Mouse (Mus musculus) layer of hippocampus, adult 8-10 months (tissue): ENCODE results near the gene Dpp7. TPM values are rescaled to one million over a fixed set of nuclear protein-coding genes. Genes with fewer than 3 reads are reported as not detected.

ENCODE experiments used
- DNase-seq, 2 experiments: peaks; one replicate each; pipeline ENCODE4 v3.0.0; 2022; ENCODE audit warnings: low spot score in 2 of 2
- total RNA-seq, 4 experiments: library from RNA; stranded (reverse); gene quantifications; 2 replicates each; pipeline ENCODE4 v1.2.4; 2022

The Dpp7 gene
- total RNA-seq, 4 experiments from 2014 or later, result 38.9 to 52.9 (median 45.4) TPM

- DNase-seq, result no peak
Measured at GRCm38 (mm10) chr2:25369996-25370395, 13.8 kb upstream of the Dpp7 start.

GRCm38 (mm10) chr2:25365091-25365761 lies 9.1 kb upstream of the Dpp7 start, which contains the start of gene Uap1l1:
Gene Uap1l1 (minus strand): TSS chr2:25365682.
- DNase-seq, result peak in 1 of 2 experiments; percentile 36

GRCm38 (mm10) chr2:25364761-25365090 lies 8.6 kb upstream of the Dpp7 start:
- DNase-seq, result no peak

DNA sequence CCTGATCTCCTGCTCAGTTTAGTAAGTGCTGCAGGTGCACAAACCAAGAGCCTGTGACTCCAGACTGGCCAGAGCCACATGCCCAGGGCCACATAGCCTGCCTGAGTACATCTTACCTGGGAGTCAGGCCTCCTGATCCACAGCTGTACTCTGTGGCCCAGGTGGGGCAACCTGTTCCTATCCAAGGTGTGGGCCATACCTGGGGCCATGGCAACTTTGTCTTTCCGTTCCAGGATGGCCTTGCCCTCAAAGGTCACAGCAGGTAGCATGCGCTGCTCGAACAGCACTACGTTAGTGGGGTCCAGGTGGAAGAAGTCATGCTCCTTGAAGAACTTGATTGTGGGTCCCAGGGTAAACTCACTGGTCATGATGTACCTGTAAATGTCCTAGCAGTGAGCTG lies 8.2 kb upstream of the Dpp7 start:
- no peak for DNase-seq

GRCm38 (mm10) chr2:25363478-25364178 lies 7.5 kb upstream of the Dpp7 start:
- DNase-seq, result no peak

- DNase-seq, result no peak
Measured at GRCm38 (mm10) chr2:25359848-25360247, 3.7 kb upstream of the Dpp7 start.

DNA sequence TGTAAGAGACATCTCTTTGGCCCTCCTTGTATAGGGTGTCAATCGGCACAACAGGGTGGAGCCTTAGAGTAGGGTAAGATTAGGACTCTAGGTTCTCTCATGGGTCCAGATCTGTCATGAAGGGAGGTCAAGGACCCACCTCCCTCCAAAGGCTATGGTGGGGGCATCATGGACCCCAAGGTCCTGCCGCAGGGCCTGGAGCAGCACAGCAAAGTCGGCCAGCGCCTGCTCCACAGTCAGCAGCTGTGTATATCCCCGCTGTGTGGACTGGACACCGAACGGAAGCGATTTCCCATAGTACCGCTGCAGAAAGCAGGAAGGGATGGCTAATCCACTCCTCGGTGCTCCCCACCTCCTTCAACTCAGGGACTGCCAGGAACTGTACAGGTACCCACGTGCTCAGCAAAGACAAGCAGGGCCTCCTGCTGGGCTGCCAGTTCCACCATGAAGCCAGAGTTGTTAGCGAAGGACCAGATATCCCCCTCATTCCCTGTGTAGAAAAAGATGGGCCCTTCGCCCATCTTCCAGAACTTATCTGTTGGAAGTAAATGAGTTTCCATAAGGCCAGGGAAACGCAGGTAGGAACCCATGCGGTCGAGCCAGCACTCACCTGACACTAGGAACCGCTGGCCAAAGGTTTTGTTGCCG lies 616 bp downstream of the Dpp7 start:
- no peak for DNase-seq

DNA sequence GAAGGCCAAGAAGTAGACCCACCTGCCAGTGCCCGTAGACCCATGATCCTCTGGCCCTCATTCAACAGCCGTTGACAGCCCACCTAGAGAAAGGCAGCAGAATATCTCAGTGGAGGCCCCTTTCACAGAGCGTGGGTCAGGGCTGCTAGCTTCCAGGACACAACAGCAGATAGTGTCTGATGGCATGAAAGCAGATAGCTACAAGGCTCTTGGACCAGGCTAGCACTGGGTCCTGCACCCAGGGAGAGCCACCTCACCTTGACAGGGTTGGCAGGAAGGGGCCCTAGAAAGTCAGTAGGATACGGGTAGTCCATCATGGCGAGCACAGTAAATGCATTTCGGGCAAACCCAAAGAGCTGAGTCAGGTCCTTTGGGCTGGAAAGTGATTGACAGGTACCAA lies 1.9 kb downstream of the Dpp7 start:
- DNase-seq, result no peak

DNA sequence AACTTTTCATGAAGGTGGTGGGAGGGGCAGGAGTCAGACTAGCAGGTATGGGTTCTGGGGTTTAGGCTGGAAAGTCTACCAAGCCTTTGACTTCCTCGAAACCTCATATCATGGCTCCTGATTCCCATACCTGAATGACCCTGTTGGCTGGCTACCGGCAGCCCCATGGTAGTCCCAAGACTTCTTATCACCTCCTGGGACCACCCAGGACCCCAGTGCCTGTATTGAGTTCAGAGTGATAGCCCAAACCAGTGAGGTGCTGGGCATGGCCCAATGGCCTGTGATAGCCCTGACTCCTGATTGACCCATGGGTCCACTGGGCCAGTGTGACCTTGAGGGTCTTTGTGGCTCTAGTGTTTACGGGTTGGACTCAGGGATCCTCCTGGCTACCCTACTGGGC lies 5.5 kb downstream of the Dpp7 start:
- DNase-seq, result no peak

DNA sequence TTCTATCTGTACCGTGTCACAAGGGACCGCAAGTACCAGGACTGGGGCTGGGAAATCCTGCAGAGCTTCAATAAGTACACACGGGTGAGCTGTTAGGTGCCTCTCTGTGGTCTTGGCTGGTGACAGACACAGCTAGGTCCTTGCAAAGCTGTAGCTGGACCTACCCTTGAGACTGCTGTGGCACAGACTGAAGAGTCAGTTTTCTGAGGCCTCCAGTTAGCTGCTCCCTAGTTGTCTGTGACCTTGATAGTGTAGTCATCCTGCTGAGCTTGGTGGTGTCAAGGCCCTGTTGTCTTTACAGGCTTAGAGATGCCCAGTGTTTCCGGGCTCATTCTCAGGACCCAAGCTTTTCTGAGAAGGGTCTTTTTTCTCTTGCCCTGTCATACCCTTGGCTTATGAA lies 6.7 kb downstream of the Dpp7 start:
- no peak for DNase-seq

- no peak for DNase-seq
Measured at GRCm38 (mm10) chr2:25348162-25348561, 8.0 kb downstream of the Dpp7 start.

GRCm38 (mm10) chr2:25338303-25338702 lies 17.9 kb downstream of the Dpp7 start:
- DNase-seq, result no peak

- no peak for DNase-seq
Measured at GRCm38 (mm10) chr2:25333569-25333968, 22.6 kb downstream of the Dpp7 start.

GRCm38 (mm10) chr2:25332286-25333160 lies 23.6 kb downstream of the Dpp7 start, which contains the start of gene Man1b1:
Gene Man1b1 (plus strand): TSS chr2:25332338.
- peak; percentile 99 to 100 for DNase-seq

- DNase-seq, result no peak
Measured at GRCm38 (mm10) chr2:25331470-25331869, 24.7 kb downstream of the Dpp7 start.

- no peak for DNase-seq
Measured at GRCm38 (mm10) chr2:25328440-25328839, 27.7 kb downstream of the Dpp7 start.

GRCm38 (mm10) chr2:25326036-25326435 lies 30.1 kb downstream of the Dpp7 start:
- DNase-seq, result no peak

GRCm38 (mm10) chr2:25320084-25320483 lies 36.1 kb downstream of the Dpp7 start:
- no peak for DNase-seq

GRCm38 (mm10) chr2:25318971-25319773 lies 37.0 kb downstream of the Dpp7 start, which contains the start of gene Grin1:
Gene Grin1 (minus strand): TSS chr2:25319187.
- DNase-seq, result peak; percentile 82 to 88

DNA sequence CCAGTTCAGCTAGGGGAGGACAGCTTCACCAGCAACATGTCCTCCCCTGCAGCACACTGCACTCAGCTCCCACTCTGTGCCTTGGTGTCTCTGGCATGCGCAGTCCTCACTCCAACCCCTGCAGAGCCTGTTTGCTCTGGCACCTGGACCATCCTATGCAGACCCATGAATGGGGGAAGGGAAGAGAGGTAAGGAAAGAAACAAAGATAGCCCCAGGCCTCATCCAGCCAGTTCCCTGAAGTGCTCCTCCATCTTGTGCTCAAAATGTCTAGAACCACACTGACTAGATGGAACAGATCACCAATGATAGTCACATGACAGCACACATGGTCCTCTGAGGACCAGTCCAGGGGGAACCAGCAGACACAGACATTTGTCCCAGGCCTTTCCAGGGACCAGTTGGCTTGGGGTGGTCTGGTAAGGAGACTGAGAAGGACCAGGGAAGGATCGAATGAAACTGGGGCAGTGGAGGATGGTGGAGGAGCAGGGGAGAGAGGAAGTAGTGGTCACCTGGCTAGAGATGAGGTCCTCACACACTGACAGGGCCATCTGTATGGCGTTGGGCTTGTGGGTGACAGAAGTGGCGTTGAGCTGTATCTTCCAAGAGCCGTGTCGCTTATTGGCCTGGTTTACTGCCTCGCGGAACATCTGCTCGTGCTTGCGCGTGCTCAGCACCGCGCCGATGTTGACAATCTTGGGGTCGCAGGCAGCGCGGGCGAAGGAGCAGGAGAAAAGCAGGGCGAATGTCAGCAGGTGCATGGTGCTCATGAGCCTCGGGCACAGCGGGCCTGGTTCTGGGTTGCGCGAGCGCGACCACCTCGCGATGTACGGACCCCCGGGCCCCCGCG lies 37.8 kb downstream of the Dpp7 start:
- DNase-seq, result no peak
